12 mouse cellular contexts compared by ENCODE assay signal in genomic region chr9:61510217-61510893, GRCm38 (mm10).
DNase-seq lines count a peak whose midpoint lies in the region; ATAC-seq and TF ChIP-seq lines count a peak whose summit lies in the region.
"Had no signal": no experiment of that assay in that cellular context is flagged by ENCODE, and none has a peak within 500 bp of the region (broad histone marks: within the 10 kb centered on the region; RNA-seq: fewer than 3 reads in every experiment).

No protein-coding gene starts in this region.

- no peak overlapping the region for H3K27ac ChIP-seq in left cerebral cortex, adult 2 months
- no peak overlapping the region for H3K27ac ChIP-seq in forebrain, embryonic 10.5 days
- no peak overlapping the region for H3K27ac ChIP-seq in layer of hippocampus, adult 2 months
- H3K27ac ChIP-seq in midbrain, postnatal 0 days (ENCODE audit: low read depth, low read length), result no peak overlapping the region
- H3K27ac ChIP-seq: liver, embryonic 13.5 days had no signal

- H3K9ac ChIP-seq in midbrain, postnatal 0 days (replicated peaks; ENCODE audit: low read length, poor library complexity, severe bottlenecking), result no peak overlapping the region
- H3K9ac ChIP-seq: liver, embryonic 13.5 days had no signal

- peaks cover 30% of the 10 kb centered on the region for H3K4me1 ChIP-seq in forebrain, embryonic 10.5 days
- peaks cover 6% of the 10 kb centered on the region; the same call in 1 of the 2 replicates for H3K4me1 ChIP-seq in midbrain, postnatal 0 days (ENCODE audit: insufficient read depth, low read length)
- H3K4me1 ChIP-seq: liver, embryonic 13.5 days had no signal

- WGBS in forebrain, embryonic 10.5 days, result 21% methylated on average over 14 of the region's 14 CpGs
- 17% methylated on average over 14 of the region's 14 CpGs for WGBS in midbrain, postnatal 0 days

- no peak for ATAC-seq in midbrain, postnatal 0 days (ENCODE audit: low FRiP score)

- DNase-seq in left cerebral cortex, postnatal 10 days (ENCODE audit: extremely low spot score in 1 of 2, low spot score in 2 of 2), result peak; percentile 23 to 26
- no peak for DNase-seq in left cerebral cortex, adult 2 months (ENCODE audit: extremely low spot score in 1 of 2, low spot score in 2 of 2)
- no peak for DNase-seq in forebrain, embryonic 10.5 days (ENCODE audit: extremely low spot score, low spot score)
- peak; percentile 48 to 66 for DNase-seq in layer of hippocampus, adult 2 months (ENCODE audit: low spot score in 2 of 2)
- peak; percentile 65 for DNase-seq in midbrain, postnatal 0 days (ENCODE audit: low spot score)
- no peak for DNase-seq in heart, postnatal 25 days (ENCODE audit: low spot score)
- DNase-seq in lung, postnatal 4 days, result no peak
- no peak for DNase-seq in cerebellum, postnatal 36 days
- DNase-seq: liver, embryonic 13.5 days had no signal

- H3K36me3 ChIP-seq in forebrain, embryonic 10.5 days (replicated peaks), result no peaks in the 10 kb centered on the region
- no peaks in the 10 kb centered on the region for H3K36me3 ChIP-seq in midbrain, postnatal 0 days (ENCODE audit: insufficient read depth, low read length)
- H3K36me3 ChIP-seq: liver, embryonic 13.5 days had no signal

- no peak for TF ChIP-seq CTCF in left cerebral cortex, adult 2 months (IDR thresholded peaks at IDR 0.05)
- no peak for TF ChIP-seq CTCF in layer of hippocampus, adult 2 months (conservative IDR thresholded peaks at IDR 0.05)
- TF ChIP-seq CTCF in midbrain, postnatal 0 days (IDR thresholded peaks at IDR 0.05), result no peak

- H3K4me2 ChIP-seq in midbrain, postnatal 0 days (ENCODE audit: low read depth, low read length, poor library complexity, severe bottlenecking), result no peak overlapping the region
- H3K4me2 ChIP-seq: liver, embryonic 13.5 days had no signal

- intact Hi-C loops in left cerebral cortex, postnatal 10 days (cut with DNase I), result loop anchor here (10.0 kb wide), 1 partner anchor 136 kb away; the partner anchor contains the start of gene Tle3
- intact Hi-C loops in left cerebral cortex, adult 2 months (cut with DNase I), result no loop called here
- intact Hi-C loops in heart, postnatal 25 days (cut with DNase I), result no loop called here

- H3K4me3 ChIP-seq in left cerebral cortex, adult 2 months, result no peak overlapping the region
- H3K4me3 ChIP-seq in forebrain, embryonic 10.5 days, result peak overlapping the region; percentile 37; the same call in 1 of the 2 replicates
- H3K4me3 ChIP-seq in layer of hippocampus, adult 2 months, result no peak overlapping the region
- no peak overlapping the region for H3K4me3 ChIP-seq in midbrain, postnatal 0 days (ENCODE audit: low read depth, low read length)
- H3K4me3 ChIP-seq: erythroblast, embryonic 14.5 days; liver, embryonic 13.5 days; myocyte had no signal

- H3K27me3 ChIP-seq in forebrain, embryonic 10.5 days (ENCODE audit: poor library complexity, severe bottlenecking), result peaks cover 96% of the 10 kb centered on the region
- H3K27me3 ChIP-seq in midbrain, postnatal 0 days (ENCODE audit: insufficient read depth, low read length), result no peaks in the 10 kb centered on the region; the same call in 1 of the 2 replicates
- H3K27me3 ChIP-seq: CH12.LX had no signal

- peaks cover 3% of the 10 kb centered on the region; the same call in 1 of the 2 replicates for H3K9me3 ChIP-seq in forebrain, embryonic 10.5 days
- H3K9me3 ChIP-seq in midbrain, postnatal 0 days (ENCODE audit: low read length), result no peaks in the 10 kb centered on the region
- H3K9me3 ChIP-seq: liver, embryonic 13.5 days had no signal

Comparison
In these comparisons a context has a peak if more than half of its experiments do, and no peak if none do; other contexts are left out.
1. DNase-seq: peak in left cerebral cortex, postnatal 10 days (2 of 2), layer of hippocampus, adult 2 months (2 of 2) and midbrain, postnatal 0 days (single experiment); none in left cerebral cortex, adult 2 months (0 of 2), forebrain, embryonic 10.5 days (single experiment), heart, postnatal 25 days (single experiment), lung, postnatal 4 days (0 of 2) and cerebellum, postnatal 36 days (0 of 2).